Mouse (Mus musculus): Measurements from ENCODE around the gene Cox7a2l.

DNA sequence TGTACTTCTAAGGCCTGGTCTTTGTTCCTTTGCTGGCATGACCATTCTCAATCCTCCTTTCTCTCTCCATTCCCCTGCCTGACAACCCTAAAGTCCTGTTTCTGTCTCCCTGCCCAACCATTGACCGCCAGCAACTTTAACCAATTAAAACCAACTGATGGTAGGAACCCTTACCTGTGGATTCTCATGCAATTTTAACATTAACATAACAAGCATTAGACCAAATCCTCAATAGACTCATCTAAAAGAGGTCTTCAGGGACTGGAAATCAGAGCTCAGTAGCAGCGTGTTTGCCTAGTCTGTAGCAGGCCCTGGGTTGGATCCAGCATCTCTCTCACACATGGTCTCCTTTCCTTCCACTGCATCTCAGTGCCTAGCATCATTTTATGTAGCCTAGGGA, 47.5 kb downstream of the Cox7a2l start:
- no peak for TF ChIP-seq POLR2A (IDR thresholded peaks at IDR 0.05; ENCODE audit: insufficient read depth, low read depth, low read length)
- no peak for TF ChIP-seq CTCF (IDR thresholded peaks at IDR 0.05)

Measured in heart, adult 2 months (tissue).